Mouse (Mus musculus): ENCODE results near the gene Anapc13.

- TF ChIP-seq CTCF (IDR thresholded peaks at IDR 0.05; ENCODE audit: low read depth) (no peak), EP300 (IDR thresholded peaks at IDR 0.05; ENCODE audit: low read depth) (no peak)
Measured at GRCm38 (mm10) chr9:102587347-102587746, 38.7 kb upstream of the Anapc13 start.

Data from heart, postnatal 0 days (tissue).